Mouse (Mus musculus) bone marrow macrophage, adult 2 months (primary cell): ENCODE measurements around the gene Myo1f. TPM values are rescaled to one million over a fixed set of nuclear protein-coding genes. Genes with fewer than 3 reads are reported as not detected.

Experiments
- H3K27ac ChIP-seq: 2 replicates; pipeline ENCODE4 v1.5.1; 2012; ENCODE audit warnings: low read depth, low read length; ENCODE audit not compliant: insufficient read depth
- H3K4me1 ChIP-seq: 2 replicates; pipeline ENCODE4 v1.6.1; 2012; ENCODE audit warnings: low read length; ENCODE audit not compliant: control insufficient read depth, insufficient read depth
- H3K4me3 ChIP-seq: 2 replicates; pipeline ENCODE4 v1.5.1; 2012; ENCODE audit warnings: mild to moderate bottlenecking, low read length, moderate library complexity; ENCODE audit not compliant: insufficient read depth
- CTCF ChIP-seq: IDR thresholded peaks from 2 replicates; pipeline ENCODE4 v1.5.1; 2012; ENCODE audit warnings: low read depth, mild to moderate bottlenecking, low read length, moderate library complexity
- POLR2A ChIP-seq: IDR thresholded peaks from 2 replicates; pipeline ENCODE4 v1.6.1; 2012; ENCODE audit warnings: mild to moderate bottlenecking, low read depth, low read length, borderline replicate concordance
- polyA plus RNA-seq: library from polyadenylated mRNA; stranded (reverse); fragments of >200 nt; gene quantifications from 2 replicates; pipeline ENCODE4 v1.2.4, GENCODE M21; 2012; ENCODE audit not compliant: missing spikeins, insufficient read depth, insufficient read length

The Myo1f gene
- polyA plus RNA-seq, 1 experiment: 491 TPM

DNA sequence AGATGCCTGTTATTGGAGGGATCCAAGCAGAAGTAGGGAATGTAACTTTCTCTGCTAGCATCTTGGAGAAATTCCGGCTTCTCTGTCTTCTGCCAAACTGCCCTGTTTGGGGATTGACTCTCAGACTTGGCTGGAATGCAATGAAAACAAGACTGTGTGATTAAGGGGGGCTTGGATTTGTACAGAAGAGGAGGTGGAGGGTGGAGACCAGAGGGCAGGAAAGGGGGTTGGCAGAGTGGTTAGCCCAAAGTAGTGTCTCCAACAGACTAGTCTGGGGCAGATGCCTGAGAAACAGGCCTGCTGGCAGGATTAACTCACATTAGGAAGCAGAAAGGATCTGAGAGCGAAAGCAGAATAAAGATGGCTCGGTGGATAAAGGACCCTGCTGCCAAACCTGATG, 29.0 kb upstream of the Myo1f start:
- Histone ChIP-seq H3K27ac (no peak overlapping the region), H3K4me1 (peaks cover 3% of the 10 kb centered on the region; the same call in 1 of the 2 replicates), H3K4me3 (no peak overlapping the region)
- TF ChIP-seq POLR2A (no peak), CTCF (no peak)

DNA sequence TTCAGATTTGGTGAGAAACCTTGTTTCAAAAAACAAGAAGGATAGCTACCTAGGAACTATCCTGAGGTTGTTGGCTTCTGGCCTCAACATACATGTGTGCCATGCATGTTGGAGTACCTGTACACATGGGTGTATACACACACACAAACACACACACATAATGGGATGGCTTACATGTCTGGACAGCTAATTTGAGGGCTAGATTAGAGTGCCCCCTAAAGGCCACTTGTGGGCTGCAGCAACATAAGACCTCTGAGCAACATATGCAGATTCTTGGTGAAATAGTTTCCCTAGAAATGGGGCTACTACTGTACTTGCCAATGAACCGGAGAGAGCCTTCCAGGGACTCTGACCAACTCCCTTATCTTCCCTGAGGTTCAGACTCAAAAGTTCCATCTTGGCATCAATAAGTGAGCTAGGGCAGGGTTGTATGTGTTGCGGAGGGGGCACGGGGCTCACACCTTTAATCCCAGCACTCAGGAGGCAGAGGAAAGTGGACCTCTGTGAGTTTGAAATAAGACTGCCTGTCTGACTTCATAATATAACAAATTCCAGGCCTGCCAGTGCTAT, 16.3 kb upstream of the Myo1f start:
- TF ChIP-seq CTCF: no peak
- no peak for TF ChIP-seq POLR2A
- no peaks in the 10 kb centered on the region for H3K4me1 ChIP-seq
- H3K27ac ChIP-seq: no peak overlapping the region
- H3K4me3 ChIP-seq: no peak overlapping the region

DNA sequence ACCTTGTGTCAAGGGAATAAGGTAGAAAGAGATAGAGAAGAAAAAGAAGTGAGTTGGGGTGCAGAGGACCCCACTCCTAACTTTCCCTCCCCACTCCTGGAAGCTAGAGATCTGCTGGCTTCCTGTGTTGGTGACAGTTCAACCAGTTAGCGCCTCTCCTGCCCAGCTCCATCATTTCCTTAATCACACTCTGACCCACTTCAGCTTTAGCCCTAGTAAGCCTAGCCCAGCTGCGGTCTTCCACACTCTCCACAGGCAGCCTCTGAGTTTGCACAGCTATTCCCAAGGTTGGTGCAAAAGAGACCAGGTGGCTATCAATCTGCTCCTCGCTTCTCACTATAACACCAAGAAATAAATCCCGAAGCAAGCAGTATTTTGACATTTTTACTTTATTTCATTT, 15.6 kb upstream of the Myo1f start:
- H3K27ac ChIP-seq: no peak overlapping the region
- H3K4me3 ChIP-seq: no peak overlapping the region
- TF ChIP-seq POLR2A: no peak
- TF ChIP-seq CTCF: no peak
- no peaks in the 10 kb centered on the region for H3K4me1 ChIP-seq

DNA sequence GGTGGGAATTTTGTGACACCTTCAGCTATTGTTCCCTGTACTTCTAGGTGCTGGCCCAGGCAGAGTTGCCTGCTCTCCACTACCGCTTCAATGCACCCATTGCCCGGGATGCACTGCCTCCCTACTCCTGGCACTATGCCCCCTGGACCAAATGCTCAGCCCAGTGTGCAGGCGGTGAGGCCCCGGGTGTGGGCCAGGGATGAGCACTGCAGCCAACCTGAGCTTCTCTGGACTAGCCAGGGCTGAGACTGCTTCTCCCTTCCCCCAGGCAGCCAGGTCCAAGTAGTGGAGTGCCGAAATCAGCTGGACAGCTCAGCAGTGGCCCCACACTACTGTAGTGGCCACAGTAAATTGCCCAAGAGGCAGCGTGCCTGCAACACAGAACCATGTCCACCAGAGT, 6.3 kb upstream of the Myo1f start:
- TF ChIP-seq CTCF (no peak), POLR2A (no peak)
- H3K4me1 ChIP-seq: peaks cover 8% of the 10 kb centered on the region
- no peak overlapping the region for H3K4me3 ChIP-seq
- no peak overlapping the region for H3K27ac ChIP-seq

DNA sequence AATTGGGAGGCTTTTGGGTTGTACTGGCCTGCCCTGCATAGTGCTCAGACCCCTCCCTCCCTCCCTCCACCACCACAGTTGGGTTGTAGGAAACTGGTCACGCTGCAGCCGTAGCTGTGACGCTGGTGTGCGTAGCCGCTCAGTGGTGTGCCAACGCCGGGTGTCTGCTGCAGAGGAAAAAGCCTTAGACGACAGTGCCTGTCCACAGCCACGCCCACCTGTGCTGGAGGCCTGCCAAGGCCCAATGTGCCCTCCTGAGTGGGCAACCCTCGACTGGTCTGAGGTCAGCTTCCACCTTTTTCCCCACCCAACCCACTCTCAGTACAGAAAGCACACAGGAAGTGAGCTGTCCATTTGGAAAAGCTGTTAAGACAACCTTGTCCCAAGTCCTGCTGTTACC, 5.1 kb upstream of the Myo1f start:
- Histone ChIP-seq H3K27ac (no peak overlapping the region), H3K4me1 (peaks cover 17% of the 10 kb centered on the region), H3K4me3 (no peak overlapping the region)
- TF ChIP-seq CTCF: no peak
- TF ChIP-seq POLR2A: no peak

DNA sequence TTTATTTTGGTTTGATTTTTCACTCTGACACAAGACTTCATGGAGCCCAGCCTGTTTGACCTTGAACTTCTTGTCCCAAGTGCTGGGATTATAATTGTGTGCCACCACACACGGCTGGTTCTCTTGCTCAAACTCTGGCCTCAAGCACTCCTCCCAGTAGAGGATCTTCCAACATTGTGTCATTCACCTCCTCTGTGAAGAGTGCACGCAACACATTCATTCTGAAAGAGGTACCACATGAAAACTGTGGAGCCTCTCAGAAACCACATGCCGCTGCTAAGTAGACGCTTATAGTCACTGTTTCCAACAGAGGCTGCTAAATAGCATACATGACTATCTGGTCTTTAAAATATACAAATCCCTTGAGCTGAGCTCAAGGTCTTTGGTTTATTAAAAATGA, 3.4 kb upstream of the Myo1f start:
- Histone ChIP-seq H3K4me3 (no peak overlapping the region), H3K27ac (no peak overlapping the region), H3K4me1 (peaks cover 20% of the 10 kb centered on the region)
- TF ChIP-seq CTCF (no peak), POLR2A (no peak)

DNA sequence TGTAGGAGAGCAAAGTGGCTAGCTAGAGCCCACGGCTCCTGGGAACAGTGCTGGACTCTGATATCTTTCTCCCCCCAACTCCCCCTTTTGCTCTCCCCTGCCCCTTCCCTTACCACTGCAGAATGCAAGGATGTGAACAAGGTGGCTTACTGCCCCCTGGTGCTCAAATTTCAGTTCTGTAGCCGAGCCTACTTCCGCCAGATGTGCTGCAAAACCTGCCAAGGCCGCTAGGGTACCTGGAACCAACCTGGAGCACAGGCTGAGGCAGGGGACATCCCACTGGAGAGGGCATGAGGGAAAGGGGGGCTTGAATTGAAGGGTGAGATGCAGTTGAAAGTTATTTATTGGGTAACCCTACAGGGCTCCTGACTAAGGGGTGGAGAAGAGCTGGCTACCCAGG, 2.5 kb upstream of the Myo1f start:
- peaks cover 22% of the 10 kb centered on the region for H3K4me1 ChIP-seq
- H3K27ac ChIP-seq: no peak overlapping the region
- TF ChIP-seq CTCF (peak; percentile 36; the same call in 1 of the 2 replicates), POLR2A (no peak)
- no peak overlapping the region for H3K4me3 ChIP-seq

DNA sequence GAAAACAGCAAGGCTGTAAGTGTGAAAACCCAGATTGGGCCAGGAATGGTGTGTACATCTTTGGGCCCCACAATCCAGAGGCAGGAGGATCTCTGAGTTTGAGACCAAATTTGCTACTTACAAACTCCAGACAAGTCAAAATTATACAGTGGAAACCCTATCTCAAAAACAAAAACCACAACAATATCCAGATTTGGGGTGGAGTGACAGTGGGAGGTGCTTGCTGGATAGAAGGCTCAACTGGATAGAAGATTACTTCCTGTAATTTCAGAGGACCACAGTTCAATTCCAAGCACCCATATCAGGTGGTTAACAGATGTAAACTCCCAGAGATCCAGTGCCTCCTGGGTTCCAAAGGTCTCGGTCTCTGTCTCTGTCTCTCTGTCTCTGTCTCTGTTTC, 971 bp upstream of the Myo1f start:
- peaks cover 25% of the 10 kb centered on the region for H3K4me1 ChIP-seq
- H3K4me3 ChIP-seq: no peak overlapping the region
- no peak for TF ChIP-seq CTCF
- no peak for TF ChIP-seq POLR2A
- H3K27ac ChIP-seq: peak overlapping the region; percentile 90

DNA sequence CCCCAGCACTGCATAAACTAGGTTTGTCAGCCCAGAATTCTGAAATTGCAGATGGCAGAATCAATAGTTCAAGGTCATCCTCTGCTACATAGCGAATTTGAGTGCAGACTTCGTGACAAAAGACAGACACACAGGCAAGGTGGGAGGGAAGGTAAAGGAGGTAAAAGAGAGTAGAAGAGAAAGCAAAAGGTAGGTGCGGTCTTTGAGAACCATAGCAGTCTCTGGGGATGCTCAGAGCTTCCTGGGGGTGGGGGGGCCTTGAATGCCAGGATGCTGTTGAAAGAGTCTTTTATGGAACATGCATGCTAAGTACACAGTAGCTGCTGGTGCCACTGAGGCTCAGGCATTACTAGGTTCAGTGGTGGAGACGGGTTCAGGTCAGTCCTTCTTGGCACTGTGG, 2.4 kb downstream of the Myo1f start:
- TF ChIP-seq POLR2A: no peak
- no peak for TF ChIP-seq CTCF
- peak overlapping the region; percentile 91 for H3K27ac ChIP-seq
- peak overlapping the region; percentile 63 for H3K4me3 ChIP-seq
- peaks cover 49% of the 10 kb centered on the region for H3K4me1 ChIP-seq

DNA sequence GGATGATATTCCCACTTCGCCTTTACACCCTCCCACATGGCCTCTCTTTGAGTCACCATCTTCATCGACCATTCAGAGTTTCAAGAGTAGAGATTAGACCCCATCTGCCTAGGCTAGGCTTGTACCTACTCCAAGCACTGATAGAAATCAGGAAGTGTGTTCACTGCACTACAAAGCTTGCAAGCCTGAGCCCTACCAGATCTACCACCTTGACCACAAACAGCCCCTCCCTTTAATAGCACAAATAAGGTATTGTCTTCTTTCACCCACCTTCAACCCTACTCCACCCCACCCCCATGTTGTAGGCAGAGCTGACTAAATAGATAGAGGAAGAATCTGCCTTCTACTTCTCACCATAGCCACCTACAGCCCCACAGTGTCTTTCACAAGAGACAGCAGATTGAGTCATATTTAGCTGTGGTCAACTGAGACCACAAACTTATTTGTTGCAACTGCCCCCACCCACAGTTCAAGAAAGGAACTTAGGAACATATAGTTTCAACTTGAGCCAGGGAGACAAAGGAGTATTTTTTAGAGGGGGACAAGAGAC, 8.1 kb downstream of the Myo1f start:
- 0 out of 2 replicates have a peak overlapping the region, but pooled peaks have one; percentile 9 for H3K4me3 ChIP-seq
- H3K27ac ChIP-seq: peak overlapping the region; percentile 99
- TF ChIP-seq CTCF (no peak), POLR2A (no peak)
- H3K4me1 ChIP-seq: peaks cover 66% of the 10 kb centered on the region

DNA sequence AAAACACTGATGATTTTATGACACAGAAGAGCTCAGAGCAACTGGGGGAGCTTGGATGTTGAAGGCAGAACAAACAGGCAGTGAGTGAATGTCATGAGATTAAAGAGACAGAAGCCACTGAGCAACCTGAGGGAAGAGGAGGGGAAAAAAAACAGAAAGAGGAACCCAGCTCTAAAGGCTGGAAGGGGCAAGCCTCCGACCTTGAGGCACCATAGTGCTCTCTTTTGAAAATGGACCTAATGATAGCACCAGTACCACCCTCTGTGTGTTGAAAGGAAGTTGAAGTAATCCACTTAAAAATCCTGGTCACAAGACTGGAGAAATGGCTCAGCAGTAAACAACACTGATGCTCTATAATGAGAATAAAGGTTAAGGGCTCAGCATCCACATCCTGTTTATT, 9.1 kb downstream of the Myo1f start:
- no peak for TF ChIP-seq POLR2A
- no peak for TF ChIP-seq CTCF
- Histone ChIP-seq H3K27ac (peak overlapping the region; percentile 99), H3K4me1 (peaks cover 66% of the 10 kb centered on the region), H3K4me3 (peak overlapping the region; percentile 31)
